Mouse (Mus musculus): ENCODE results near the gene Cd300ld3. TPM values are rescaled to one million over a fixed set of nuclear protein-coding genes. Genes with fewer than 3 reads are reported as not detected.

The Cd300ld3 gene
- not detected in 2 replicates for polyA plus RNA-seq (2016; fragmentation: Nextera tagmentation; extraction: Ambion mirVana)

DNA sequence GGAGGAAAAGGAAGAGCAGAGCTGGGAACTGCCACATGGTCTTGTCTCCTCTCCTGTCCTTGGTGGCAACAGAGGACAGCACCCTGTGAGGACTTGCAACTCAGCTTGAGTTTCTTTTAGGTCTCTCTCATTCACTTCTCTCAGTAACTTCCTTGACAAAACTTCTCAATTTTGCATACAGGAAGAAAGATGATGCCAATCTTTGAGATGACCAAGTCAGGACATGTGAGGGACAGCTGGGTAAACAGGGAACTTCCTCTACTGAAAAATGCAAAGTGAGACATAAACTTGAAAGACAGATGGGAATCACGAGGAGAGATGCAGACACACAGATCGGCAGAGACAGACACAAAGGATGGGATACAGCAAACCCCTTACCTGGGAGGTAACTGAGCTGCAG, at the start of gene Cd300ld3:
Cd300ld3 (minus strand) TSS at position 151 of the 400 bp plus-strand sequence.
- no peaks in the 10 kb centered on the region for H3K9me3 ChIP-seq (replicated peaks)
- no peaks in the 10 kb centered on the region for H3K4me1 ChIP-seq
- 87% methylated on average over 2 of the region's 2 CpGs for WGBS
- no peak within 1 kb of the TSS for H3K4me3 ChIP-seq
- no peak for DNase-seq (ENCODE audit: low spot score)
- no peaks in the 10 kb centered on the region for H3K27me3 ChIP-seq (ENCODE audit: low read depth, poor library complexity, severe bottlenecking)
- H3K36me3 ChIP-seq = no peaks in the 10 kb centered on the region
- H3K27ac ChIP-seq = no peak within 1 kb of the TSS

DNA sequence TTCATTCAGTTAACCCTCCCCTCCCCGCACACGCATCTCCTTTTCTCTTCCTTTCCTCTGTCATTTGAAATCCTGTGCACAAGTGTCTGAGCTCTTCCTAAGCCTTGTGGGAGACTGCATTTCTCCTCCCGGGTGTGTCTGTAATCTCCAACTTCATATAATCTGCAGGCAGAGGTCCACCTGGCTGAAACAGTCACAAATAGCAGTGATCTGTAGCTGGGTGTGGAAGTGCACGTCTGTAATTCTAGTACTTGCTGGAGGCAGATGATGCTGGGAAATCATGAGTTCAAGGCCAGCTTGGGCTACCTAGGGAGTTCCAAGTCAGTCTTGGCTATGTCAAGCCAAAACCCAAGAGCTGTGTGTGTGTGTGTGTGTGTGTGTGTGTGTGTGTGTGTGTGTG, 43.9 kb upstream of the Cd300ld3 start:
- H3K36me3 ChIP-seq = no peaks in the 10 kb centered on the region
- peaks cover 11% of the 10 kb centered on the region for H3K4me1 ChIP-seq
- H3K27me3 ChIP-seq (ENCODE audit: low read depth, poor library complexity, severe bottlenecking) = peaks cover 37% of the 10 kb centered on the region
- no peak overlapping the region for H3K27ac ChIP-seq
- no peaks in the 10 kb centered on the region; the same call in 1 of the 2 replicates for H3K9me3 ChIP-seq (replicated peaks)
- H3K4me3 ChIP-seq = peak overlapping the region; percentile 38; the same call in 1 of the 2 replicates
- DNase-seq (ENCODE audit: low spot score) = no peak
- 18% methylated on average over 4 of the region's 4 CpGs for WGBS

DNA sequence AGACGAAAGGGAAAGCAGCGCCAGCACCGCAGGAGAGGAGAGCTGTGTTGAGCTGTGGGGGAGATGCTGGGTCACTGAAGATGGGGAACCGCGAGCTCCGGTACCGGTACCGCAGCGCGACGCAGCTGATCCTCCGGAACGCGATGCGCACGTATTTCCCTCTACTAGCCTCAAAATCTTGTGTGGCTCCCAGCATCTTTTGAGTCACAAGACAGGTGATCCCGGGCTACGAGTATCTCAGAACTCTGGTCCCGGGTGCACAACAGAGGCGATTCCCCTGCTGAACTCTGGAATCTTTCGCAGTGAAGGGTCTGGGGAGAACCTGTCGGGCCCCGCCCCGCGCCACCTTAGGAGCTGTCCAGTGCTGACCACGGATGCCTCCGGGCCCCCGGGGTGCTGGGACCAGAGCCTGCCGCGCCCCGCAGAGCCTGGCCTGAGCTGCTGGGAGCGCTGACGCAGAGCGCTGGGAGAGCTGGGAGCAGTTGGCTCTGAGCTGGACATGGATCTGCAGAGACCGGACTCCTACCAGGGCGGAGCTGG, 43.2 kb upstream of the Cd300ld3 start, which contains the start of gene Rab37:
Rab37 (plus strand) TSS at position 70 of the 540 bp plus-strand sequence.
- H3K4me3 ChIP-seq = peak within 1 kb of the TSS; percentile 38
- WGBS = 4% methylated on average over 36 of the region's 36 CpGs
- H3K4me1 ChIP-seq = peaks cover 11% of the 10 kb centered on the region
- H3K27me3 ChIP-seq (ENCODE audit: low read depth, poor library complexity, severe bottlenecking) = peaks cover 37% of the 10 kb centered on the region
- no peak within 1 kb of the TSS; the same call in 1 of the 2 replicates for H3K27ac ChIP-seq
- H3K9me3 ChIP-seq (replicated peaks) = no peaks in the 10 kb centered on the region; the same call in 1 of the 2 replicates
- DNase-seq (ENCODE audit: low spot score) = peak; percentile 75
- no peaks in the 10 kb centered on the region for H3K36me3 ChIP-seq

DNA sequence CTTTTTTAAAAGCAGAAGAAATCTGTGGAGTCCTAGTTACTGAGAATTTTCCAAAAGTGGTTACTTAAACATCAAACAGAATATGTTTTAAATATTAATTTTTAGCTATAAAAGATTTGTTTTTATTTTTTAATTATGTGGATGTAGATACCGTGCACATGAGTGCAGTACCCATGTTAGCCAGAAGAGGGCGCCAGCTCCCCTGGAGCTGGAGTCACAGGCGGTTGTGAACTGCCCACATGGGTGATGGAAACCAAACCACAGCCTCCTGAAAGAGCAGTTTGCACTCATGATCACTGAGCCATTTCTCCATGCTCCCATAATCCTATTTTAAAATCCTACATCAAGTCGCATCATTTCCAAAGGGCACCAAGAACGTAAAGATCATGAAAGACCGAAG, 41.6 kb upstream of the Cd300ld3 start:
- Histone ChIP-seq H3K9me3 (replicated peaks) (no peaks in the 10 kb centered on the region; the same call in 1 of the 2 replicates), H3K4me1 (peaks cover 11% of the 10 kb centered on the region), H3K27me3 (ENCODE audit: low read depth, poor library complexity, severe bottlenecking) (peaks cover 42% of the 10 kb centered on the region), H3K27ac (no peak overlapping the region), H3K36me3 (no peaks in the 10 kb centered on the region), H3K4me3 (no peak overlapping the region)
- WGBS = 68% methylated on average over 6 of the region's 6 CpGs
- DNase-seq (ENCODE audit: low spot score) = no peak

DNA sequence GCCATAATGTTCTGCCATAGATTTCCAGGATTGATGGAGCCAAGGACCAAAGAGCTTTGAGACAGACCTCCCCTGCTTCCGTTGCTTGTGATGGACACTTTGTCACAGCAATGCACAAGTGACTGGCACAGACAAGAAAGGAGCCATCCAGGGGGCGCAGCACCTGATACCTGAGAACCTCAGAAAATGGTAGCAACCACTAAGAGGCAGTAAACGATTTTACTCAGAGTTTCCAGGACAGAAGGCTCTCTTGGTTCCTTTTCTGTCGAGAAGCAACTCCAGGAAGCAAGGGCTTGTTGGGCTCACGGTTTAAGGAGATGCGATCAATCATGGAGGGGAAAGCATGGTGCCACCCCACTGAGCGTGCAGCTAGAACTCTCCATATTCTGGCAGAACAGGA, 38.0 kb upstream of the Cd300ld3 start:
- 66% methylated on average over 7 of the region's 7 CpGs for WGBS
- Histone ChIP-seq H3K9me3 (replicated peaks) (no peaks in the 10 kb centered on the region), H3K4me1 (peaks cover 6% of the 10 kb centered on the region), H3K36me3 (no peaks in the 10 kb centered on the region), H3K27me3 (ENCODE audit: low read depth, poor library complexity, severe bottlenecking) (peaks cover 36% of the 10 kb centered on the region), H3K27ac (no peak overlapping the region), H3K4me3 (no peak overlapping the region)
- DNase-seq (ENCODE audit: low spot score) = no peak

DNA sequence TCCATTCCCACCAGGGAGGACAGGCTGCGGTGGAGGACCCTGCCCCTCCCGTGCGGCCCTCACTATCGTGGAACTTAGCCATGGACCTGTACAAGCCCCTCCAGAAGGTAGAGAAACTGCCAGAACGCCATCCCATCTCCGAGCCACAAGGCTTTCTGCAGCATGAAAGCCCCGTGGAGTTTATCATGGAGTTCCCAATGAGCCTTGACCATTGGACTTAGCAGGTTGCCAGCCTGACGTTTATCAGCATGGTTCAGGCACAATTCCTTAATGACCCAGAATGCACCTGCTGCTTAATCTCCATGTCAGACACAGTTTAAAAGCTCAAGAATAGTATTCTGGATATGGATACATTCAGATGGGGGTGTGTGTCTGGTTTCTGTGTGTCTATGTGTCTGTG, 36.9 kb upstream of the Cd300ld3 start:
- 0 out of 2 replicates have a peak, but pooled peaks cover 5% of the 10 kb centered on the region for H3K4me1 ChIP-seq
- 83% methylated on average over 8 of the region's 8 CpGs for WGBS
- no peak overlapping the region for H3K4me3 ChIP-seq
- no peak for DNase-seq (ENCODE audit: low spot score)
- peaks cover 25% of the 10 kb centered on the region for H3K27me3 ChIP-seq (ENCODE audit: low read depth, poor library complexity, severe bottlenecking)
- no peak overlapping the region for H3K27ac ChIP-seq
- no peaks in the 10 kb centered on the region for H3K9me3 ChIP-seq (replicated peaks)
- H3K36me3 ChIP-seq = no peaks in the 10 kb centered on the region

DNA sequence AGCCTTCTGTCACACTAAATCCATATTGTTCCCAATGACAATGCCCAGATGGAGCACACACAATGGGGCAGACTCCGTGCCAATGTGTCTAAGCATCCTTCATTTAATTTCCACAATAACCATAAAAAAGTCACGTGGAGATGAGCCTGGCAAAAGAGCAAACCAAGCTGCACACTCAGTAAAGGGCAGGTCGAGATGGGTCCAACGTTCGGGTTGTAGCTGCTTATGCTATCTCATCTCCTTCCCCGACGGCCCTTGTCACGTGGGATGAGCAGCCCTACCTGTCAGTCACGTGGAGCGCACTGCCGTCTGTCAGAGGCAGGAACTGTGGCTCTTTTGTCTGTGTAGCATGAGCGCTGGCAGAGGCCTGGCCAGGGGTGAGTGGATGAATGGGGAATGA, 36.4 kb upstream of the Cd300ld3 start:
- Histone ChIP-seq H3K27me3 (ENCODE audit: low read depth, poor library complexity, severe bottlenecking) (peaks cover 25% of the 10 kb centered on the region), H3K36me3 (no peaks in the 10 kb centered on the region), H3K4me3 (no peak overlapping the region), H3K9me3 (replicated peaks) (no peaks in the 10 kb centered on the region), H3K4me1 (0 out of 2 replicates have a peak, but pooled peaks cover 5% of the 10 kb centered on the region), H3K27ac (no peak overlapping the region)
- no peak for DNase-seq (ENCODE audit: low spot score)
- 65% methylated on average over 12 of the region's 12 CpGs for WGBS

DNA sequence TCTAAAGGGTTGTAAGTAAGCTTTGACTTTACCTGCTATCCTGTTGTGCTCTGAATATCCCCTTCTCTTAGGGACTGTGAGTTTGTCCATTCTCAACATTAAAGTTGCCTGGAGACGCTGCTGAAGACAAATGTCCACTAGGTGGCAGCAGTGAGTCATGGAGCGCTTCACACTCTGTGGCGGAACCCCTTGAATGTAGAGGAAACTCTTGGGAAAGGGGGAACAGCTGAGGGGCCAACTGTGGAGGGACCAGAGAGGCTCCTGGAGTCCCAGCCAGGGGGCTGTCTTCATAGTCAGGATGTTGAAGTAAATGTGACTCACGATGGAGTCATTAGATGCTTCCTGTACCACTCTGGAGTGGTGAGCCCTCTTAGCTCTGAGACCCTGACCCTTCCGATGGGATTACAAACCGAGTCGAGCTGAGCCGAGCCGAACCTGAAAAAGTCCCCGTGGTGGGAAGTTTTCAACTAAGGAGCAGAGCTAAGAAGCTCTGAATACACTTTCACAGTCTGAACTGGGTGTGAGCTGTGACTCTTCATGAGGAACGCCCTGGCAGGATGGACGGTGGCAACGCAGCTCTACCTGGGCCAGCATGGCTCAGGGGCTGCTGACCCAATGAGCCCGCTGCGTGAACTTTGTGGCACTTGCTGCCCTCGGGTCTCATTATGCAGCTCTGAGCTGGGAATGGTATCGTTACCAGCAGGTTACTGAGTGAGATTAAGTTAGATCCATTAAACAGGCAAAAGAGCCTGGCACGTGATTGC, 35.3 kb upstream of the Cd300ld3 start:
- Histone ChIP-seq H3K36me3 (no peaks in the 10 kb centered on the region), H3K27me3 (ENCODE audit: low read depth, poor library complexity, severe bottlenecking) (peaks cover 20% of the 10 kb centered on the region), H3K9me3 (replicated peaks) (no peaks in the 10 kb centered on the region), H3K4me3 (no peak overlapping the region), H3K4me1 (0 out of 2 replicates have a peak, but pooled peaks cover 5% of the 10 kb centered on the region), H3K27ac (no peak overlapping the region)
- DNase-seq (ENCODE audit: low spot score) = peak; percentile 85
- 54% methylated on average over 18 of the region's 18 CpGs for WGBS

DNA sequence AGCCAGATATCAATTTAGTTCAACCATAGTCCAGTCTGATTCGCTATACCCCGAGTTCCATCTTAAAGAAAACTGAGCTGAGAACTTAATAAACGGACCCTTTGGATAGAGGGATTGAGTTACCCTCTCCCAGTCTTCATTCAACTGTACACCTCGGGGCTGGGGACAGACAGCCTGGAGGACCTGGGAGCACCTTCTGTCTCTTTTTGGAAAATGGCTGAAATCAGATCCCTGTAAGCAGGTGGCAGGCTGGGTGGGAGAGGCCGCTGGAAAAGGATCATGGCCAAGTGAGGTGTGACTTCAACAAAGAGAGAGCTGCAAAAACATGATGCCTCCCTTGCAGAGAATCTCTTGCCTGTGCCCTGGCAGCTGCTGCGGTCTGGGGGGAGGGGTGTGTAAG, 34.0 kb upstream of the Cd300ld3 start:
- Histone ChIP-seq H3K4me3 (no peak overlapping the region), H3K27ac (no peak overlapping the region), H3K36me3 (no peaks in the 10 kb centered on the region), H3K9me3 (replicated peaks) (no peaks in the 10 kb centered on the region), H3K27me3 (ENCODE audit: low read depth, poor library complexity, severe bottlenecking) (peaks cover 19% of the 10 kb centered on the region), H3K4me1 (0 out of 2 replicates have a peak, but pooled peaks cover 5% of the 10 kb centered on the region)
- DNase-seq (ENCODE audit: low spot score) = no peak
- WGBS = 74% methylated on average over 6 of the region's 6 CpGs

DNA sequence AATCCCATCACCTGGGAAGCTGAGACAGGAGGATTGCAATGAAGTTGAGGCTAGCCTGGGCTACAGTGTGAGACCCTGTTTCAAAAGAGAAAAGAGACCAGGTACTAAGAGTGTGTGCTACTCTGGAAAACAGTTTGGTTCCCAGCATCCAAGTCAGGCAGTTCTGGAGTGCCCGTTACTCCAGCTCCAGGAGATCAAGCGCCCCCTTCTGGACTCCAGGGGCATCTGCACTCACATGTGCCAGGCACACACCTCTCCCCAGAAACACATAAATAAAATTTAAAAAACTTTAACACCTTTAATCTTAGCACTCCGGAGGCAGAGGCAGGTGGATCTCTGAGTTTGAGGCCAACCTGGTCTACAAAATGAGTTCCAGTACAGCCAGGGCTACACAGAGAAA, 33.2 kb upstream of the Cd300ld3 start:
- no peak overlapping the region for H3K4me3 ChIP-seq
- H3K4me1 ChIP-seq = 0 out of 2 replicates have a peak, but pooled peaks cover 5% of the 10 kb centered on the region
- H3K27me3 ChIP-seq (ENCODE audit: low read depth, poor library complexity, severe bottlenecking) = peaks cover 19% of the 10 kb centered on the region
- no peaks in the 10 kb centered on the region for H3K36me3 ChIP-seq
- no peaks in the 10 kb centered on the region for H3K9me3 ChIP-seq (replicated peaks)
- H3K27ac ChIP-seq = no peak overlapping the region
- 68% methylated on average over 3 of the region's 3 CpGs for WGBS
- DNase-seq (ENCODE audit: low spot score) = no peak

DNA sequence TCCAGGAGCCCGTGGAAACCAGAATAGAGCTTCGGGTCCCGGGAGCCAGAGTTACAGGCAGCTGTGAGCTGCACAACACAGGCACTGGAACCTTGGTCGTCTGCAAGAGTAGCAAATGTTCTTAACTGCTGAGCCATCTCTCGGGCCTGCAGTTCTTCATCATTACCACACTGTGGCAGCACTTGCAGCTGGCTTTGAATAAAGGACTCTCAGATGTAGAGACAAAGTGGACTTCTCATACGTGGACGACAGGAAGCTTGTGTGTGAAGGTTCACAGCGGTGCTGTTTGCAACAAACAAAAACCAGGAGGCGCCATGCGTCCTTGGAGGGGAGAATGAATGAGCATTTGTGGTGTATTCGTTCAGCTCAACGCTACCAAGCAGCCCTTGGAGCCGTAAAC, 32.7 kb upstream of the Cd300ld3 start:
- 37% methylated on average over 13 of the region's 13 CpGs for WGBS
- no peak overlapping the region for H3K4me3 ChIP-seq
- no peaks in the 10 kb centered on the region for H3K9me3 ChIP-seq (replicated peaks)
- peak; percentile 60 for DNase-seq (ENCODE audit: low spot score)
- no peak overlapping the region for H3K27ac ChIP-seq
- peaks cover 19% of the 10 kb centered on the region for H3K27me3 ChIP-seq (ENCODE audit: low read depth, poor library complexity, severe bottlenecking)
- H3K4me1 ChIP-seq = 0 out of 2 replicates have a peak, but pooled peaks cover 5% of the 10 kb centered on the region
- H3K36me3 ChIP-seq = no peaks in the 10 kb centered on the region

DNA sequence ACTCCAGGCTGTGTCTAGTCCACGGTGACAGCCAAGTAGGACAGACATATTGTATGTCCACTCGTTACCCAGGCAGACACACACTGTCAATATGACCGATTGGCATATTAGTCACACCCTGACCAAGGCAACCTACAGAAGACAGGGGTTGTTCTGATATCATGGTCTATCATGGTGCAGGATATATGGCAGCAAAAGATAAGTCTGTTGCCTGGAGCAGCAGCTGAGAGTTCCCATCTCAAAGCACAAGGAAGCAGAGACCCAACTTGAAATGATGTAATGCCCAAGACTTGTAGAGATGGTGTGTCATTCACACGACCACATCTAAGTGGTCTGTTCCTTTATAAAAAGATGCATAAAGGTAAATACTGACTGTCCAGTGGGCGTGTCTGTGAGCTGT, 30.5 kb upstream of the Cd300ld3 start:
- Histone ChIP-seq H3K9me3 (replicated peaks) (no peaks in the 10 kb centered on the region), H3K27ac (no peak overlapping the region), H3K4me3 (no peak overlapping the region), H3K27me3 (ENCODE audit: low read depth, poor library complexity, severe bottlenecking) (peaks cover 3% of the 10 kb centered on the region; the same call in 1 of the 2 replicates), H3K36me3 (no peaks in the 10 kb centered on the region), H3K4me1 (0 out of 2 replicates have a peak, but pooled peaks cover 3% of the 10 kb centered on the region)
- 86% methylated on average over 5 of the region's 5 CpGs for WGBS
- no peak for DNase-seq (ENCODE audit: low spot score)

DNA sequence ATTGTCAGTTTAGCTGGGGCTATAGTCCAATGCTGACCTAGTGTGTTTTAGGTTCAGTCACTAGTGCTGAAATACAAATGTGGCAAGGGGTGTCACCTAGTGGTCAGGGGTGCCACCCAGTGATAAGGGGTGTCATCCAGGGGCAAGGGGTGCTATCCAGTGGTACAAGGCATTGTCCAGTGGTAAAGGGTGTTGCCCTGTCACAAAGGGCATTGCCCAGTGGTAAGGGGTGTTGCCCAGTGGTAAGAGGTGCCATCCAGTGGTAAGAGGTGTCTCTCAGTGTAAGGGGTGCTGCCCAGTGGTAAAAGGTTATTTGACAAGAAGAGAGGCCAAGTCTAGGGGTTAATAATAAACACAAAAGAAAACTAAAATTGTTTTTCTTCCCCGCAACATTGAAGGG, 29.2 kb upstream of the Cd300ld3 start:
- 96% methylated on average over 1 of the region's 1 CpGs for WGBS
- no peaks in the 10 kb centered on the region for H3K27me3 ChIP-seq (ENCODE audit: low read depth, poor library complexity, severe bottlenecking)

More for the DNA sequence above, 29.2 kb upstream of the Cd300ld3 start:
- H3K27ac ChIP-seq = no peak overlapping the region
- 0 out of 2 replicates have a peak, but pooled peaks cover 3% of the 10 kb centered on the region for H3K4me1 ChIP-seq
- H3K4me3 ChIP-seq = no peak overlapping the region
- H3K36me3 ChIP-seq = no peaks in the 10 kb centered on the region
- DNase-seq (ENCODE audit: low spot score) = no peak
- H3K9me3 ChIP-seq (replicated peaks) = no peaks in the 10 kb centered on the region
